In genomic region chr8:95001655-95002054, GRCm38 (mm10) we compare ENCODE assay signal across 9 mouse cellular contexts. TPM values are rescaled to one million over a fixed set of nuclear protein-coding genes. Genes with fewer than 3 reads are reported as not detected.
DNase-seq lines count a peak whose midpoint lies in the region; ATAC-seq and TF ChIP-seq lines count a peak whose summit lies in the region.
"Had no signal": no experiment of that assay in that cellular context is flagged by ENCODE, and none has a peak within 500 bp of the region (broad histone marks: within the 10 kb centered on the region; RNA-seq: fewer than 3 reads in every experiment).

No protein-coding gene starts in this region.

- TF ChIP-seq CTCF in E14TG2a.4 (conservative IDR thresholded peaks at IDR 0.05; ENCODE audit: low read length): peak; percentile 82
- peak; percentile 100 for TF ChIP-seq CTCF in liver, embryonic 14.5 days (IDR thresholded peaks at IDR 0.05; ENCODE audit: low read depth)

- H3K4me1 ChIP-seq in E14TG2a.4 (replicated peaks; ENCODE audit: low read depth, low read length): peaks cover 55% of the 10 kb centered on the region
- H3K4me1 ChIP-seq in brown adipose tissue, adult 24 weeks (ENCODE audit: control insufficient read depth, insufficient read depth, insufficient read length, low read length): peaks cover 24% of the 10 kb centered on the region
- H3K4me1 ChIP-seq in forebrain, embryonic 11.5 days (replicated peaks; ENCODE audit: control insufficient read depth, insufficient read depth, low read length): peaks cover 36% of the 10 kb centered on the region
- H3K4me1 ChIP-seq in heart, embryonic 15.5 days (replicated peaks): peaks cover 49% of the 10 kb centered on the region
- peaks cover 18 to 51% of the 10 kb centered on the region in 2 experiments for H3K4me1 ChIP-seq in liver, embryonic 14.5 days (replicated peaks; ENCODE audit: control insufficient read depth in 2 of 2, insufficient read depth in 2 of 2, low read length in 1 of 2)
- H3K4me1 ChIP-seq in stomach, embryonic 16.5 days (ENCODE audit: control insufficient read depth, insufficient read depth, low read length): peaks cover 18% of the 10 kb centered on the region

- H3K9me3 ChIP-seq in E14TG2a.4 (ENCODE audit: low read length): no peaks in the 10 kb centered on the region
- no peaks in the 10 kb centered on the region for H3K9me3 ChIP-seq in forebrain, embryonic 11.5 days (ENCODE audit: control insufficient read depth, low read length)
- no peaks in the 10 kb centered on the region for H3K9me3 ChIP-seq in heart, embryonic 15.5 days (replicated peaks)
- H3K9me3 ChIP-seq in liver, embryonic 14.5 days (ENCODE audit: control insufficient read depth, low read length): no peaks in the 10 kb centered on the region
- H3K9me3 ChIP-seq in stomach, embryonic 16.5 days (replicated peaks; ENCODE audit: control insufficient read depth, low read length): no peaks in the 10 kb centered on the region
- H3K9me3 ChIP-seq: limb, embryonic 15.5 days had no signal

- no peak overlapping the region for H3K4me2 ChIP-seq in forebrain, embryonic 11.5 days (ENCODE audit: low read depth, low read length, severe bottlenecking)
- H3K4me2 ChIP-seq in heart, embryonic 15.5 days: peak overlapping the region; percentile 31
- no peak overlapping the region for H3K4me2 ChIP-seq in liver, embryonic 14.5 days (ENCODE audit: low read depth)
- H3K4me2 ChIP-seq in stomach, embryonic 16.5 days (ENCODE audit: low read depth, low read length): no peak overlapping the region
- H3K4me2 ChIP-seq: limb, embryonic 15.5 days had no signal

- peak; percentile 88 for DNase-seq in forebrain, embryonic 11.5 days (ENCODE audit: low spot score)
- peak; percentile 87 for DNase-seq in kidney, postnatal 10 days
- peak; percentile 71 to 84 (median 74) for DNase-seq in liver, embryonic 14.5 days (ENCODE audit: low read depth in 3 of 3, low spot score in 3 of 3)
- peak; percentile 79 for DNase-seq in neural tube, embryonic 10.5 days (ENCODE audit: extremely low spot score, low spot score)

- H3K36me3 ChIP-seq in E14TG2a.4 (ENCODE audit: insufficient read depth, low read length): no peaks in the 10 kb centered on the region
- peaks cover 19% of the 10 kb centered on the region for H3K36me3 ChIP-seq in forebrain, embryonic 11.5 days (ENCODE audit: control insufficient read depth, insufficient read depth, low read length)
- no peaks in the 10 kb centered on the region for H3K36me3 ChIP-seq in heart, embryonic 15.5 days
- H3K36me3 ChIP-seq in liver, embryonic 14.5 days (replicated peaks; ENCODE audit: control insufficient read depth, insufficient read depth, low read depth): peaks cover 37% of the 10 kb centered on the region
- no peaks in the 10 kb centered on the region for H3K36me3 ChIP-seq in stomach, embryonic 16.5 days (ENCODE audit: control insufficient read depth, insufficient read depth, low read length)

- no peak overlapping the region for H3K9ac ChIP-seq in forebrain, embryonic 11.5 days (ENCODE audit: low read length)
- no peak overlapping the region for H3K9ac ChIP-seq in heart, embryonic 15.5 days
- no peak overlapping the region for H3K9ac ChIP-seq in liver, embryonic 14.5 days (replicated peaks)
- H3K9ac ChIP-seq in stomach, embryonic 16.5 days (ENCODE audit: low read length): no peak overlapping the region
- H3K9ac ChIP-seq: limb, embryonic 15.5 days had no signal

- WGBS in forebrain, embryonic 11.5 days: 7% methylated on average over 7 of the region's 7 CpGs
- WGBS in heart, embryonic 15.5 days: 5% methylated on average over 7 of the region's 7 CpGs
- 4% methylated on average over 7 of the region's 7 CpGs for WGBS in liver, embryonic 14.5 days (ENCODE audit: insufficient replicate concordance)
- 6% methylated on average over 7 of the region's 7 CpGs for WGBS in stomach, embryonic 16.5 days

- peak overlapping the region; percentile 98 for H3K27ac ChIP-seq in brown adipose tissue, adult 24 weeks (replicated peaks; ENCODE audit: low read depth, low read length)
- H3K27ac ChIP-seq in forebrain, embryonic 11.5 days (ENCODE audit: low read depth, low read length): peak overlapping the region; percentile 79; the same call in 1 of the 2 replicates
- H3K27ac ChIP-seq in heart, embryonic 15.5 days: peak overlapping the region; percentile 68
- no peak overlapping the region for H3K27ac ChIP-seq in liver, embryonic 14.5 days
- H3K27ac ChIP-seq in stomach, embryonic 16.5 days (ENCODE audit: low read length): no peak overlapping the region
- H3K27ac ChIP-seq: limb, embryonic 15.5 days had no signal

- H3K27me3 ChIP-seq in E14TG2a.4 (ENCODE audit: insufficient read depth, low read length): no peaks in the 10 kb centered on the region
- H3K27me3 ChIP-seq in forebrain, embryonic 11.5 days (ENCODE audit: control insufficient read depth, insufficient read depth, low read length): no peaks in the 10 kb centered on the region
- no peaks in the 10 kb centered on the region for H3K27me3 ChIP-seq in heart, embryonic 15.5 days
- no peaks in the 10 kb centered on the region for H3K27me3 ChIP-seq in liver, embryonic 14.5 days (ENCODE audit: control insufficient read depth, insufficient read depth, low read length)
- H3K27me3 ChIP-seq in stomach, embryonic 16.5 days (ENCODE audit: control insufficient read depth, insufficient read depth, low read length): no peaks in the 10 kb centered on the region
- H3K27me3 ChIP-seq: limb, embryonic 15.5 days had no signal

- H3K4me3 ChIP-seq in E14TG2a.4 (replicated peaks; ENCODE audit: low read length): 0 out of 2 replicates have a peak overlapping the region, but pooled peaks have one; percentile 13
- H3K4me3 ChIP-seq in brown adipose tissue, adult 24 weeks (ENCODE audit: insufficient read depth, low read depth, low read length): 0 out of 2 replicates have a peak overlapping the region, but pooled peaks have one; percentile 4
- no peak overlapping the region for H3K4me3 ChIP-seq in forebrain, embryonic 11.5 days (ENCODE audit: low read depth, low read length)
- H3K4me3 ChIP-seq in heart, embryonic 15.5 days: no peak overlapping the region
- no peak overlapping the region for H3K4me3 ChIP-seq in liver, embryonic 14.5 days (ENCODE audit: insufficient read depth in 1 of 2, low read depth in 2 of 2, low read length in 2 of 2)
- no peak overlapping the region for H3K4me3 ChIP-seq in stomach, embryonic 16.5 days (replicated peaks; ENCODE audit: low read length)
- H3K4me3 ChIP-seq: limb, embryonic 15.5 days had no signal

- peak; percentile 60 for ATAC-seq in forebrain, embryonic 11.5 days (replicated peaks; ENCODE audit: low FRiP score)
- ATAC-seq in heart, embryonic 15.5 days (replicated peaks; ENCODE audit: insufficient number of reproducible peaks, insufficient read depth, low FRiP score, low read depth): peak; percentile 61
- ATAC-seq in liver, embryonic 14.5 days (ENCODE audit: insufficient read depth): peak; percentile 69
- peak; percentile 62; the same call in 1 of the 2 replicates for ATAC-seq in stomach, embryonic 16.5 days (ENCODE audit: insufficient read depth, low FRiP score)

- no peak; the same call in 1 of the 2 replicates for TF ChIP-seq EP300 in liver, embryonic 14.5 days (IDR thresholded peaks at IDR 0.05; ENCODE audit: low read depth)

RNA-seq across cellular contexts. Expression of gene Adgrg3, which starts 15.8 kb away (rescaled TPM):
- polyA plus RNA-seq in brown adipose tissue, adult 24 weeks (2012; ENCODE audit: insufficient read depth, insufficient read length, missing spikeins): not detected in 2 replicates
- 2.9 and 3.2 TPM in 2 replicates for polyA plus RNA-seq in forebrain, embryonic 11.5 days (2014; fragmentation: Nextera tagmentation; extraction: Ambion mirVana)
- polyA plus RNA-seq in heart, embryonic 15.5 days (2015; fragmentation: Nextera tagmentation; extraction: Ambion mirVana): 2.6 and 5.2 TPM in 2 replicates
- polyA plus RNA-seq in liver, embryonic 14.5 days (2012; rRNA removed): 8.3 and 9.6 TPM in 2 replicates
- 4.9 and 5.8 TPM in 2 replicates for polyA plus RNA-seq in liver, embryonic 14.5 days (2014; fragmentation: Nextera tagmentation; extraction: Ambion mirVana)
- polyA plus RNA-seq in stomach, embryonic 16.5 days (2015; fragmentation: Nextera tagmentation; extraction: Ambion mirVana): 3.2 and 3.7 TPM in 2 replicates

RNA-seq across cellular contexts. Expression of gene Adgrg1, which starts 27.1 kb away (rescaled TPM):
- polyA plus RNA-seq in brown adipose tissue, adult 24 weeks (2012; ENCODE audit: insufficient read depth, insufficient read length, missing spikeins): 7.4 and 18.4 TPM in 2 replicates
- polyA plus RNA-seq in forebrain, embryonic 11.5 days (2014; fragmentation: Nextera tagmentation; extraction: Ambion mirVana): 177 and 184 TPM in 2 replicates
- 4.6 and 21.3 TPM in 2 replicates for polyA plus RNA-seq in heart, embryonic 15.5 days (2015; fragmentation: Nextera tagmentation; extraction: Ambion mirVana)
- polyA plus RNA-seq in liver, embryonic 14.5 days (2012; rRNA removed): 46.8 and 55.8 TPM in 2 replicates
- polyA plus RNA-seq in liver, embryonic 14.5 days (2014; fragmentation: Nextera tagmentation; extraction: Ambion mirVana): 41.1 and 59.5 TPM in 2 replicates
- polyA plus RNA-seq in stomach, embryonic 16.5 days (2015; fragmentation: Nextera tagmentation; extraction: Ambion mirVana): 51.1 and 65.2 TPM in 2 replicates

RNA-seq across cellular contexts. Expression of gene Drc7, which starts 53.2 kb away (rescaled TPM):
- polyA plus RNA-seq in brown adipose tissue, adult 24 weeks (2012; ENCODE audit: insufficient read depth, insufficient read length, missing spikeins): not detected in 2 replicates
- 0.12 TPM in 1 of 2 replicates, not detected in the other for polyA plus RNA-seq in forebrain, embryonic 11.5 days (2014; fragmentation: Nextera tagmentation; extraction: Ambion mirVana)
- polyA plus RNA-seq in heart, embryonic 15.5 days (2015; fragmentation: Nextera tagmentation; extraction: Ambion mirVana): 0.04 and 0.47 TPM in 2 replicates
- 0.19 and 0.21 TPM in 2 replicates for polyA plus RNA-seq in liver, embryonic 14.5 days (2012; rRNA removed)
- 0.15 and 0.33 TPM in 2 replicates for polyA plus RNA-seq in liver, embryonic 14.5 days (2014; fragmentation: Nextera tagmentation; extraction: Ambion mirVana)
- polyA plus RNA-seq in stomach, embryonic 16.5 days (2015; fragmentation: Nextera tagmentation; extraction: Ambion mirVana): 0.14 TPM in 1 of 2 replicates, not detected in the other

Comparison
In these comparisons a context has a peak if more than half of its experiments do, and no peak if none do; other contexts are left out.
1. H3K4me3 ChIP-seq: peak in E14TG2a.4 (single experiment) and brown adipose tissue, adult 24 weeks (single experiment); none in forebrain, embryonic 11.5 days (single experiment), heart, embryonic 15.5 days (single experiment), liver, embryonic 14.5 days (0 of 2) and stomach, embryonic 16.5 days (single experiment).
2. H3K27ac ChIP-seq: peak in brown adipose tissue, adult 24 weeks (single experiment), forebrain, embryonic 11.5 days (single experiment) and heart, embryonic 15.5 days (single experiment); none in liver, embryonic 14.5 days (single experiment) and stomach, embryonic 16.5 days (single experiment).
3. Peak in every context shown above with its lines, with median percentiles within 50 percentile points of each other: ATAC-seq and DNase-seq.